Mouse (Mus musculus) adrenal gland, postnatal 4 days (tissue): ENCODE results near the gene Tpcn2. TPM values are rescaled to one million over a fixed set of nuclear protein-coding genes. Genes with fewer than 3 reads are reported as not detected.
A peak's percentile ranks its signal among the peaks of the same experiment; 100 is the strongest.

Experiments used
- DNase-seq, 2 experiments: peaks; one replicate each; pipeline ENCODE4 v3.0.0; 2021 to 2022; ENCODE audit warnings: low spot score in 2 of 2, mixed read lengths in 2 of 2
- total RNA-seq, 2 experiments: library from RNA; stranded (reverse); gene quantifications; 2 replicates each; pipeline ENCODE4 v1.2.3; 2021

The Tpcn2 gene
- total RNA-seq, 2 experiments from 2014 or later, result 21.2 to 26.9 TPM

GRCm38 (mm10) chr7:145300321-145301007 is 16.7 kb upstream of the Tpcn2 start, which contains the start of gene Mrgprf:
Gene Mrgprf (plus strand): TSS chr7:145300828.
- no peak for DNase-seq

GRCm38 (mm10) chr7:145299562-145300320 is 15.9 kb upstream of the Tpcn2 start:
- DNase-seq, result no peak

GRCm38 (mm10) chr7:145298666-145299490 is 15.1 kb upstream of the Tpcn2 start:
- no peak for DNase-seq

- no peak for DNase-seq
Measured at GRCm38 (mm10) chr7:145293859-145294258, 10.0 kb upstream of the Tpcn2 start.

GRCm38 (mm10) chr7:145292726-145293125 is 8.9 kb upstream of the Tpcn2 start:
- DNase-seq, result no peak

- DNase-seq, result no peak
Measured at GRCm38 (mm10) chr7:145291847-145292246, 8.0 kb upstream of the Tpcn2 start.

GRCm38 (mm10) chr7:145289302-145289701 is 5.5 kb upstream of the Tpcn2 start:
- no peak for DNase-seq

- no peak for DNase-seq
Measured at GRCm38 (mm10) chr7:145287410-145287809, 3.6 kb upstream of the Tpcn2 start.

- no peak for DNase-seq
Measured at GRCm38 (mm10) chr7:145285476-145285875, 1.7 kb upstream of the Tpcn2 start.

- DNase-seq, result no peak
Measured at GRCm38 (mm10) chr7:145284293-145284692, 482 bp upstream of the Tpcn2 start.

GRCm38 (mm10) chr7:145283041-145283440 is 770 bp downstream of the Tpcn2 start:
- no peak for DNase-seq

- no peak for DNase-seq
Measured at GRCm38 (mm10) chr7:145281396-145281795, 2.4 kb downstream of the Tpcn2 start.

- no peak for DNase-seq
Measured at GRCm38 (mm10) chr7:145275488-145275887, 8.3 kb downstream of the Tpcn2 start.

GRCm38 (mm10) chr7:145270955-145271354 is 12.9 kb downstream of the Tpcn2 start:
- DNase-seq, result no peak

- no peak for DNase-seq
Measured at GRCm38 (mm10) chr7:145268890-145269289, 14.9 kb downstream of the Tpcn2 start.

GRCm38 (mm10) chr7:145266011-145266410 is 17.8 kb downstream of the Tpcn2 start:
- DNase-seq, result no peak

GRCm38 (mm10) chr7:145264202-145264601 is 19.6 kb downstream of the Tpcn2 start:
- DNase-seq, result no peak

- DNase-seq, result no peak
Measured at GRCm38 (mm10) chr7:145256092-145256491, 27.7 kb downstream of the Tpcn2 start.

GRCm38 (mm10) chr7:145253986-145254630 is 29.7 kb downstream of the Tpcn2 start:
- DNase-seq, result no peak

- peak; percentile 54 to 58 for DNase-seq
Measured at GRCm38 (mm10) chr7:145252715-145253476, 30.9 kb downstream of the Tpcn2 start.
